Mouse (Mus musculus) cortical plate, adult 2 months (tissue): ENCODE measurements around the gene Synrg. TPM values are rescaled to one million over a fixed set of nuclear protein-coding genes. Genes with fewer than 3 reads are reported as not detected.

ENCODE experiments used
- H3K27ac ChIP-seq: fragments of 200-500 bp; 2 replicates; pipeline ENCODE4 v1.5.1; 2012; ENCODE audit warnings: low read length, control low read depth, inconsistent platforms; ENCODE audit not compliant: insufficient read depth
- H3K4me1 ChIP-seq: fragments of 200-500 bp; 2 replicates; pipeline ENCODE4 v1.6.1; 2011; ENCODE audit warnings: low read length; ENCODE audit not compliant: control insufficient read depth, insufficient read depth
- H3K4me3 ChIP-seq: fragments of 200-500 bp; 2 replicates; pipeline ENCODE4 v1.5.1; 2011; ENCODE audit warnings: mild to moderate bottlenecking, low read length, control low read depth; ENCODE audit not compliant: insufficient read depth
- CTCF ChIP-seq: fragments of 200-500 bp; IDR thresholded peaks from 2 replicates; pipeline ENCODE4 v1.5.1; 2011; ENCODE audit warnings: mild to moderate bottlenecking, control low read depth, low read length; ENCODE audit not compliant: insufficient read depth; ENCODE audit errors: extremely low read depth
- POLR2A ChIP-seq: fragments of 200-500 bp; IDR thresholded peaks from 2 replicates; pipeline ENCODE4 v1.6.1; 2011; ENCODE audit warnings: mild to moderate bottlenecking, low read length, control low read depth; ENCODE audit not compliant: insufficient read depth; ENCODE audit errors: extremely low read depth
- polyA plus RNA-seq: library from polyadenylated mRNA; depleted of rRNA; stranded (reverse); fragments of >200 nt; gene quantifications from 2 replicates; pipeline ENCODE4 v1.2.3, GENCODE M21; 2012

Synrg gene
- polyA plus RNA-seq, 1 experiment = 22.3 TPM

GRCm38 (mm10) chr11:83956822-83957221 lies 7.4 kb upstream of the Synrg start:
- peaks cover 2% of the 10 kb centered on the region for H3K4me1 ChIP-seq
- TF ChIP-seq POLR2A (no peak), CTCF (no peak)
- H3K4me3 ChIP-seq = no peak overlapping the region
- H3K27ac ChIP-seq = no peak overlapping the region

GRCm38 (mm10) chr11:83961983-83962382 lies 2.2 kb upstream of the Synrg start:
- no peak overlapping the region for H3K27ac ChIP-seq
- H3K4me3 ChIP-seq = no peak overlapping the region
- TF ChIP-seq CTCF = no peak
- no peak for TF ChIP-seq POLR2A
- peaks cover 5% of the 10 kb centered on the region; the same call in 1 of the 2 replicates for H3K4me1 ChIP-seq

GRCm38 (mm10) chr11:83967436-83968204 lies 3.4 kb downstream of the Synrg start:
- TF ChIP-seq CTCF (no peak), POLR2A (no peak)
- H3K27ac ChIP-seq = no peak overlapping the region
- peaks cover 4% of the 10 kb centered on the region; the same call in 1 of the 2 replicates for H3K4me1 ChIP-seq
- H3K4me3 ChIP-seq = no peak overlapping the region

DNA sequence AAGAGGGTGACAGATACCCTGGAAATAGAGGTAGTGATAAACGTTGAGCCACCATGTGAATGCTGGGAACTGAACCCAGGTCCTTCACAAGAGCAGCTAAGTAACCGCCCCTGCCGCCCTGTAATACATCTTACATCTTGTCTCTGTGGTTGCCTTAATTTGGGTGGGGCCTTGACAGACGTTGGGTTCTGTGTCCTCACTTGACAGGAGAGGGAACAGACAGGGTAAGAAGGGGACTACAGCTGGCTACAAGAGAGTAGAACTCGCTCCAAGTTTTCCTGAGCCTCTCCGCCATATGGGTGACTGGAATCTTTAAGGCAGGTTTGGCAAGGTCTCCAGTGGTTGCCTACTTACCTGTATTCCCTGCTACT lies 4.0 kb downstream of the Synrg start:
- H3K27ac ChIP-seq = no peak overlapping the region
- no peak overlapping the region for H3K4me3 ChIP-seq
- H3K4me1 ChIP-seq = peaks cover 4% of the 10 kb centered on the region; the same call in 1 of the 2 replicates
- TF ChIP-seq CTCF (no peak), POLR2A (no peak)

DNA sequence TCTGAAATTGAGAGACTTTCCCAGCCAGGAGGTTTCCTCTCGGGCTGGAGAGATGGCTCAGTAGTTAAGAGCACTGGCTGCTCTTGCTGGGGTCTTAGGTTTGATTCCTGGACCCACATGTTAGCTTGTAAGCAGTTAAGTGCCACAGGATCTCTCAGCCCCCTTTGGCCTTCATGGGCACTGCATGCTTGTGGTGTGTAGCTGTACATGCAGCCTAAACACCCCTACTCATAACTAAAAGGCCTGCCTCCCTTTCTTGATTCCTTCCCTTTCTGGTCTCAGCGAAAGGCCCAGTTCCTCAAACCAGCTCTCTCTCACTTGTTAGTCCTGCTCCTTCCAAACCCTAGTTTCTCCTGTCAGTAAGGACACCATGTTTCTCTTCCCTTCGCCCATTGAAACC lies 4.8 kb downstream of the Synrg start:
- H3K4me1 ChIP-seq = peaks cover 2% of the 10 kb centered on the region; the same call in 1 of the 2 replicates
- no peak overlapping the region for H3K27ac ChIP-seq
- no peak for TF ChIP-seq POLR2A
- no peak for TF ChIP-seq CTCF
- no peak overlapping the region for H3K4me3 ChIP-seq

DNA sequence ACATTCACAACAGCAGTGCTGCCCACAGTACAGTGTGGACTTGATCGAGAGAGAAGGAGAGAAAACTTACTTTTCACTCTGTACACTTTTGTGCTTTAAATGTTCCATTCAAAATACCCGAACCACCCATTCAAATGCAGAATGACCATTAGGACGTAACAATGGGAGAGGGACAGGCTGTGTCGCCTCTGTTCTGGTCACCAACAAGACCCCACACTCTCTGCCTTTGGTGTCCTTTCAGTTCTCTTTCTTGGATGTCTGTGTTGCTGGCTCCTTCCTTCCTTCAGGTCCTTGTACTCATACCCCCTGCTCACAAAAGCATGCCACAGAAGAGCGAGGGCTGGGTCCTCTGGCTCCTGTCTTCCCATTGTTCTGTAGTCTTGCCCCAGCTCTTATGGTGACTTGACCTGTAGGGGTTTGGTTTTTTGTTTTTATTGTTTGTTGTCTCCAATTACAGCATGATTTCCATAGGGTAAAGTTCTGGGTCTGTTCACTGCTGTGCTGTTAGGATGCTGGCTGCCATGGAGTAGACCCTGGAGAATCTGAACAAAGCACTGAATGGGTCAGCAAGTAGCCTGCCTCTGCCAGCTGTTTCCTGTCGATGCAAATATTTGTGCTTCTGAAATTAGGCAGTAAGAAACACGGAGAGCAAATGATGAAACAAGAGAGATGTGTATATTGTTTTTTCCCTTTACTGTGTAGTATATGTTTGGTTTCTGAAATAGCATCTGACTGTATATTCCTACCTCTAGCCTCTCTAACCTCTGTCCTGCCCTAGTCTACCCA lies 10.5 kb downstream of the Synrg start:
- no peaks in the 10 kb centered on the region for H3K4me1 ChIP-seq
- TF ChIP-seq CTCF (no peak), POLR2A (no peak)

GRCm38 (mm10) chr11:83975488-83975887 lies 11.3 kb downstream of the Synrg start:
- H3K4me3 ChIP-seq = no peak overlapping the region
- no peak overlapping the region for H3K27ac ChIP-seq
- TF ChIP-seq CTCF (no peak), POLR2A (no peak)
- H3K4me1 ChIP-seq = no peaks in the 10 kb centered on the region

More for the DNA sequence above, 10.5 kb downstream of the Synrg start:
- H3K4me3 ChIP-seq = no peak overlapping the region
- H3K27ac ChIP-seq = no peak overlapping the region

DNA sequence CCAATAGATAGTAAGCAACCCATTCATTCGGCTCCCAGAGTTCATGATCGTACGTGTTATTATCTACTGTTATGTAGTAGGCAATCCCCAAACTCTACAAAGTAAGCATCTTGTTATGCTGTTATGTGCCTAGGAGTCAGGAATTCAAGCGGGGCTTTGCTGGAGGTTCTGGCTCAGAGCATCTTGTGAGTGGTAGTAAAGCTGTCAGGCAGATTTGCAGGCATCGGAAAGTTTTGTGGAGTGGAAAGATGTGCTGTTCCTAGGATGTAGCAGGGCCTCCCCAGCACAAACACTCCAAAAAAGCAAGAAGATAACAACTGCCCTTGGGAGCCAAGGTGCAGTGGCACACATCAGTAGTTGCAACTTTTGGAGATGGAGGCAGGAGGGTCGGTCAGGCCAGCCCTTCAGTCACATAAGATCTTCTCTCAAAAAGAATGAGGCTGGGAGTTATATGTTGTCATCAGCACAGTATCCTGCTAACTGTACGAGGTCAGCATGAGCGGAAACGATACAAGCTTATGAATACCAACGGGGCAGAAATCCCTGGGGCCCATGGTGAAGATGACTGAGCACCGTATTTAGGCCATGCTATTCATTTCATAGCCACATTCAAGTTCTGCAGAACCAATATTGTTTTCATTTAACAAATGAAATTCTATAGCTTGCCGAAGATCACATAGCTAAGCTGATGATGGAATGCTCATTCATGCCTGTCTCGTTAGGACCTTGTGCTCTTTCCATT lies 12.2 kb downstream of the Synrg start:
- H3K4me3 ChIP-seq = no peak overlapping the region
- TF ChIP-seq CTCF = no peak
- TF ChIP-seq POLR2A = no peak

GRCm38 (mm10) chr11:83977810-83978209 lies 13.6 kb downstream of the Synrg start:
- Histone ChIP-seq H3K27ac (no peak overlapping the region), H3K4me1 (no peaks in the 10 kb centered on the region), H3K4me3 (no peak overlapping the region)
- no peak for TF ChIP-seq POLR2A
- no peak for TF ChIP-seq CTCF

More for the DNA sequence above, 12.2 kb downstream of the Synrg start:
- Histone ChIP-seq H3K4me1 (no peaks in the 10 kb centered on the region), H3K27ac (no peak overlapping the region)
